Mouse (Mus musculus) liver, adult (tissue): ENCODE measurements at regions not wholly inside any gene's neighbourhood (a gene's known extent, or its start where the extent isn't known, plus 50 kb on each side); places are given as distances from the start of the nearest gene placed in this dataset.

Source experiments
- GATA4 ChIP-seq: IDR thresholded peaks from 2 replicates; pipeline ENCODE4 v1.6.1; 2014; ENCODE audit warnings: mild to moderate bottlenecking, low read length; ENCODE audit not compliant: insufficient replicate concordance

DNA sequence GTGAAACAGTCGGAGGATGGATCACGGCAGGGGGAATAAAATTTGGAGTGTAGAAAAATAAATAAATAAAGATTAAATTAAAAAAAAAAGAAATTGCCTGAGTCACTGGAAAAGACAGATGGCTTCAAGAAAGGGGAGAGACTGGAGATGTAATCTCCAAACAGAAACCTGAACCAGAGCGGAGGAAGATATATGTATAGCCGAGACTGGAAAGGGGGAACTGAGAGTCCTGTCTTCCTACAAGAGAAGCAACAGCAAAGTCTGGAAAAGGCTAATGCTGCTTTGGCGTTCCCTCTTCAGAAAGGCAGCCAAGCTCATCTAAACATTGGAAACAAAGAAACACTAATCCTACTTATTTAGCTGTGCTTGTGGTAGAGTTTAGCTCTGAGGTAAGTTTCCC lies 619.6 kb downstream of the Pom121l12 start:
- no peak for TF ChIP-seq GATA4

GRCm38 (mm10) chr11:15221856-15222255 lies 622.8 kb downstream of the Pom121l12 start:
- no peak for TF ChIP-seq GATA4

DNA sequence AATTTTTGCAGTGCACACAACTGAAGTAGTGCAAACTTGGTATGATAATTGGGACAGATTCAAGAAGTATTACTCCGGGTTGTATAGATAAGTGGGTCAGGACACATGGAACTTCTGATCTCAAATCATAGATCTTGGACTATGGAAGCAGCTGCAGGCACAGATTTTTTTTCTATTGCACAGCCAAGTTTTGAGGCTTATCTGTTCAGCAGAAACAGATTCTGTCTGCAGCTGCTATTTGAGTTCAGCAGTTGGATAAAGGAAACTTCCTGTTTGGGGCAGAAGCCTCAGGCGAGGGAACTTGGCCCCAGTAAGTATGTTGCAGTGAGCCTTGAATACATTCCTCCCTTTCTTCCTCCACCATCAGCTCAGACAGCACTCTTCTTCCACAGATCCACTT lies 650.9 kb downstream of the Pom121l12 start:
- peak; percentile 24; the same call in 1 of the 2 replicates for TF ChIP-seq GATA4

- no peak for TF ChIP-seq GATA4
These were observed 675.1 kb downstream of the Pom121l12 start for GRCm38 (mm10) chr11:15274043-15274773.

- no peak for TF ChIP-seq GATA4
These were observed 709.4 kb downstream of the Pom121l12 start for GRCm38 (mm10) chr11:15308457-15308856.
